Mouse (Mus musculus) CH12.LX (cell line): ENCODE measurements around the gene Trim46.

Experiments
- BHLHE40 ChIP-seq: IDR thresholded peaks from 2 replicates; pipeline ENCODE4 v1.6.1; 2011; ENCODE audit warnings: mild to moderate bottlenecking, low read depth, low read length, improper control_type of control experiment
- CTCF ChIP-seq, 2 experiments: IDR thresholded peaks in 1 of 2; conservative IDR thresholded peaks in 1 of 2; 2 replicates each; pipeline ENCODE4 v1.5.1; 2011 to 2012; ENCODE audit warnings: low read depth in 2 of 2, low read length in 2 of 2, improper control_type of control experiment in 1 of 2, inconsistent platforms in 1 of 2, mild to moderate bottlenecking in 1 of 2, moderate library complexity in 1 of 2
- HCFC1 ChIP-seq: IDR thresholded peaks from 2 replicates; pipeline ENCODE4 v1.6.1; 2012; ENCODE audit warnings: low read depth, mild to moderate bottlenecking, inconsistent platforms, low read length, improper control_type of control experiment
- POLR2A ChIP-seq: IDR thresholded peaks from 2 replicates; pipeline ENCODE4 v1.6.1; 2011; ENCODE audit warnings: low read depth, mild to moderate bottlenecking, improper control_type of control experiment, low read length
- POLR2AphosphoS2 ChIP-seq: IDR thresholded peaks from 2 replicates; pipeline ENCODE4 v1.6.1; 2011; ENCODE audit warnings: low read depth, low read length, improper control_type of control experiment
- ZC3H11A ChIP-seq: IDR thresholded peaks from 2 replicates; pipeline ENCODE4 v1.6.1; 2012; ENCODE audit warnings: low read depth, mild to moderate bottlenecking, inconsistent platforms, low read length, improper control_type of control experiment

GRCm38 (mm10) chr3:89291874-89292273 lies 45.8 kb upstream of the Trim46 start:
- TF ChIP-seq ZC3H11A: no peak
- TF ChIP-seq POLR2AphosphoS2: no peak
- no peak for TF ChIP-seq BHLHE40
- TF ChIP-seq CTCF (conservative IDR thresholded peaks at IDR 0.05 in 1 of 2, IDR thresholded peaks at IDR 0.05 in 1 of 2; ENCODE audit: low read depth in 2 of 2, low read length in 2 of 2): no peak
- no peak for TF ChIP-seq HCFC1
- no peak for TF ChIP-seq POLR2A
